Mouse (Mus musculus): ENCODE data around the gene Tprn. TPM values are rescaled to one million over a fixed set of nuclear protein-coding genes. Genes with fewer than 3 reads are reported as not detected.

Gene Tprn
- total and polyA plus RNA-seq, 3 experiments = 8.1 to 51.5 (median 22.0) TPM

- peak overlapping the region; percentile 84 for H3K4me3 ChIP-seq (ENCODE audit: low read depth, low read length)
- peaks cover 91% of the 10 kb centered on the region for H3K36me3 ChIP-seq (replicated peaks)
- DNase-seq (ENCODE audit: low spot score) = no peak
- TF ChIP-seq GATA2 (IDR thresholded peaks at IDR 0.05; ENCODE audit: borderline replicate concordance, low read depth, low read length) (no peak), GATA1 (IDR thresholded peaks at IDR 0.05; ENCODE audit: borderline replicate concordance, low read length) (no peak), TAL1 (conservative IDR thresholded peaks at IDR 0.05; ENCODE audit: low read depth, low read length) (no peak), POLR2AphosphoS5 (IDR thresholded peaks at IDR 0.05; ENCODE audit: insufficient replicate concordance, low read depth, low read length) (no peak), CTCF (IDR thresholded peaks at IDR 0.05; ENCODE audit: low read depth, low read length) (no peak)
- peaks cover 53% of the 10 kb centered on the region for H3K4me1 ChIP-seq (ENCODE audit: insufficient read depth, low read depth, low read length)
- no peaks in the 10 kb centered on the region for H3K27me3 ChIP-seq (ENCODE audit: insufficient read depth, low read length)
- no peaks in the 10 kb centered on the region for H3K9me3 ChIP-seq (replicated peaks)
- ATAC-seq (ENCODE audit: extremely low read depth, insufficient number of reproducible peaks, low FRiP score, poor library complexity, severe bottlenecking) = no peak
Observed at GRCm38 (mm10) chr2:25273010-25273409, 10.6 kb downstream of the Tprn start.

GRCm38 (mm10) chr2:25278928-25279882 is 16.8 kb downstream of the Tprn start:
- DNase-seq (ENCODE audit: low spot score) (no peak), ATAC-seq (ENCODE audit: extremely low read depth, insufficient number of reproducible peaks, low FRiP score, poor library complexity, severe bottlenecking) (no peak)
- no peak for TF ChIP-seq GATA1 (IDR thresholded peaks at IDR 0.05; ENCODE audit: borderline replicate concordance, low read length)
- no peak for TF ChIP-seq TAL1 (conservative IDR thresholded peaks at IDR 0.05; ENCODE audit: low read depth, low read length)
- TF ChIP-seq POLR2AphosphoS5 (IDR thresholded peaks at IDR 0.05; ENCODE audit: insufficient replicate concordance, low read depth, low read length) = no peak
- TF ChIP-seq GATA2 (IDR thresholded peaks at IDR 0.05; ENCODE audit: borderline replicate concordance, low read depth, low read length) = no peak
- peak; percentile 59; the same call in 1 of the 2 replicates for TF ChIP-seq CTCF (IDR thresholded peaks at IDR 0.05; ENCODE audit: low read depth, low read length)
- H3K36me3 ChIP-seq (replicated peaks) = peaks cover 97% of the 10 kb centered on the region
- H3K27me3 ChIP-seq (ENCODE audit: insufficient read depth, low read length) = no peaks in the 10 kb centered on the region
- H3K4me1 ChIP-seq (ENCODE audit: insufficient read depth, low read depth, low read length) = peaks cover 4% of the 10 kb centered on the region; the same call in 1 of the 2 replicates
- H3K4me3 ChIP-seq (ENCODE audit: low read depth, low read length) = no peak overlapping the region
- no peaks in the 10 kb centered on the region for H3K9me3 ChIP-seq (replicated peaks)

GRCm38 (mm10) chr2:25285551-25285950 is 23.1 kb downstream of the Tprn start:
- no peak for ATAC-seq (ENCODE audit: extremely low read depth, insufficient number of reproducible peaks, low FRiP score, poor library complexity, severe bottlenecking)
- DNase-seq (ENCODE audit: low spot score) = no peak
- no peaks in the 10 kb centered on the region for H3K9me3 ChIP-seq (replicated peaks)
- TF ChIP-seq GATA2 (IDR thresholded peaks at IDR 0.05; ENCODE audit: borderline replicate concordance, low read depth, low read length) (no peak), CTCF (IDR thresholded peaks at IDR 0.05; ENCODE audit: low read depth, low read length) (no peak), TAL1 (conservative IDR thresholded peaks at IDR 0.05; ENCODE audit: low read depth, low read length) (no peak), POLR2AphosphoS5 (IDR thresholded peaks at IDR 0.05; ENCODE audit: insufficient replicate concordance, low read depth, low read length) (no peak), GATA1 (IDR thresholded peaks at IDR 0.05; ENCODE audit: borderline replicate concordance, low read length) (no peak)
- no peak overlapping the region for H3K4me3 ChIP-seq (ENCODE audit: low read depth, low read length)
- peaks cover 13% of the 10 kb centered on the region for H3K4me1 ChIP-seq (ENCODE audit: insufficient read depth, low read depth, low read length)
- peaks cover 62% of the 10 kb centered on the region for H3K36me3 ChIP-seq (replicated peaks)
- peaks cover 21% of the 10 kb centered on the region for H3K27me3 ChIP-seq (ENCODE audit: insufficient read depth, low read length)

- DNase-seq (ENCODE audit: low spot score) = no peak
- TF ChIP-seq POLR2AphosphoS5 (IDR thresholded peaks at IDR 0.05; ENCODE audit: insufficient replicate concordance, low read depth, low read length) = no peak
- no peak for TF ChIP-seq TAL1 (conservative IDR thresholded peaks at IDR 0.05; ENCODE audit: low read depth, low read length)
- TF ChIP-seq CTCF (IDR thresholded peaks at IDR 0.05; ENCODE audit: low read depth, low read length) = no peak
- no peak for ATAC-seq (ENCODE audit: extremely low read depth, insufficient number of reproducible peaks, low FRiP score, poor library complexity, severe bottlenecking)
- Histone ChIP-seq H3K36me3 (replicated peaks) (peaks cover 55% of the 10 kb centered on the region), H3K27me3 (ENCODE audit: insufficient read depth, low read length) (peaks cover 28% of the 10 kb centered on the region), H3K9me3 (replicated peaks) (no peaks in the 10 kb centered on the region), H3K4me1 (ENCODE audit: insufficient read depth, low read depth, low read length) (peaks cover 13% of the 10 kb centered on the region), H3K4me3 (ENCODE audit: low read depth, low read length) (no peak overlapping the region)
Observed at GRCm38 (mm10) chr2:25286314-25286713, 23.9 kb downstream of the Tprn start.

GRCm38 (mm10) chr2:25286837-25287636 is 24.6 kb downstream of the Tprn start:
- Histone ChIP-seq H3K27me3 (ENCODE audit: insufficient read depth, low read length) (peaks cover 35% of the 10 kb centered on the region), H3K9me3 (replicated peaks) (no peaks in the 10 kb centered on the region), H3K36me3 (replicated peaks) (peaks cover 50% of the 10 kb centered on the region), H3K4me3 (ENCODE audit: low read depth, low read length) (no peak overlapping the region), H3K4me1 (ENCODE audit: insufficient read depth, low read depth, low read length) (peaks cover 19% of the 10 kb centered on the region)
- no peak for TF ChIP-seq TAL1 (conservative IDR thresholded peaks at IDR 0.05; ENCODE audit: low read depth, low read length)
- TF ChIP-seq POLR2AphosphoS5 (IDR thresholded peaks at IDR 0.05; ENCODE audit: insufficient replicate concordance, low read depth, low read length) = no peak
- no peak for TF ChIP-seq GATA2 (IDR thresholded peaks at IDR 0.05; ENCODE audit: borderline replicate concordance, low read depth, low read length)
- DNase-seq (ENCODE audit: low spot score) (no peak), ATAC-seq (ENCODE audit: extremely low read depth, insufficient number of reproducible peaks, low FRiP score, poor library complexity, severe bottlenecking) (no peak)

Data from G1E (cell line).